Mouse (Mus musculus) thymus, postnatal 10 days (tissue): Measurements from ENCODE around the gene Olfr631.
"Not testable (repeated sequence)": the region's sequence is repeated elsewhere in the genome, so short reads cannot be mapped to it uniquely, and the experiment has no call there.

Experiments used
- DNase-seq, 2 experiments: peaks; one replicate each; pipeline ENCODE4 v3.0.0; 2021; ENCODE audit warnings: low spot score in 2 of 2

Gene Olfr631

DNA sequence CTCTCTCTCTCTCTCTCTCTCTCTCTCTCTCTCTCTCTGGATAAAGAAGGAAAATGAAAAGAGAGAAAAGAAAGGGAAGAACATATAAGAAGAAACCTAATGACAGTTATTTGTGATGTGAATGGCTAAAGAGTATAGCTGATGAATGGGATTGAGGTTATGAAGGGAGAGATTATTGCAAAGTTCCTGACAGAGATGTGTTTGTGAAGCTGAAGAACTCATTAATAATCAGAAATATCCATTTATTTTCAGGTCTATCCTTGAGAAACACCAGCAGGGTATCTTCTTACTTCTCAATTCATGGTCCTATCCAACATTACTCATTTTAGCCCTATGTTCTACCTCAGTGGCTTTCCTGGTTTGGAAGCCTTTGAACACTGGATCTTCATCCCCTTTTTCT lies at the start of gene Olfr631:
Gene Olfr631 (plus strand): TSS at position 301 of the 400 bp plus-strand sequence.
- DNase-seq: no peak

DNA sequence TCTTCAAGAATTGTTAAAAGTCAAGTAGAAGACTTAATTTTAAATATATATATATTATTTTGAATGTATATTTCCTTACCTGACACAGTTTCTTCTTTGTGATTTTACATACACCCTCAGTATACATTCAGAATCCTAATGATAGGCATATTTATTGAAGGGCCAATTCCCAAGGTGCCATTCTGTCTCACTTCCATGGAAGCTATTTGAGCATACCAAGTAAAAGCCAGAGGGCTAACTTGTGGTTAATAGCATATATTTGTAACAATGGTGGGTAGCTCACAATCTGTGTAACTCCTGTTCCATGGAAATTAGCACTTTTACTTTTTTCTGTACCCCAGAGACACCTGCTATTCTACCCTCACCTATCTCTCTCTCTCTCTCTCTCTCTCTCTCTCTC lies 42.5 kb upstream of the Olfr631 start, which contains the start of gene Olfr66:
Gene Olfr66 (minus strand): TSS at position 101 of the 400 bp plus-strand sequence.
- DNase-seq: no peak

DNA sequence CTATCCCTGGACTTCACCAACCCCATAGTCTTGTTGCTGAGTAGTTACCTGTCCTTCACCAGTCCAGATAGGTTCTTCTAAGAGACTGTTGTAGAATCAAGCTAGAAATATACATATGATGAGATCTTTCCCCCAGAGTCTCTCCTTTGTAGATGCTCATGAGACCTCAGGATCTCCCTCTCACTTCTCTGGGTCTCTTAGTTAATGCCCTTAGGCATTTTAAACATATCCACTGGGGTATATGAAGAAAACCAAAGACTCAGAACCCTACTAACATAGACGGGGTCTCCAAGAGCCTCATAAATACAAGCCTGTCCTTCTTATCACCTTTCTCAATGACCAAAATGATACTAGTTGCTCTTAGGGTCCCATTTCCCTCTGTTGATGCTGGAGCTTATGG lies 34.2 kb upstream of the Olfr631 start, which contains the start of gene Olfr64:
Gene Olfr64 (minus strand): TSS at position 101 of the 400 bp plus-strand sequence.
- no peak for DNase-seq

DNA sequence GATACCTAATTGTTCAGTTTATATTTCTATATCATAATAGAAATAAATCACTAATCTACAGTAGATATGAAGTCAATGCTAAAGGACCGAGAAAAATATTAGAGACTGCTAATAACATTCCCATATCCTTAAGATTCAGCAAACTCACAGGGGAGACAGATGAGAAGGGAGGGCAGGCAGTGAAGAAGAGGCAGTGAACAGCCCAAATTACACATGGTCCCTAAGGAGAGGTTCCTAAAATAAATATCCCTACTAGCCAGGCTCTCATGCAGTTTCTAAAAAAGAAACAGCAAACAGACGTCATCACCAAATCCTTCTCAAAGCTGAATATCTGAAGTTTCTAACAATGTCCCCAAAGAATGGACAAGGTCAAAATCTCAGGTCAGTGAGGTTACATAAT lies 25.4 kb upstream of the Olfr631 start, which contains the start of gene Olfr65:
Gene Olfr65 (plus strand): TSS at position 301 of the 400 bp plus-strand sequence.
- no peak for DNase-seq

DNA sequence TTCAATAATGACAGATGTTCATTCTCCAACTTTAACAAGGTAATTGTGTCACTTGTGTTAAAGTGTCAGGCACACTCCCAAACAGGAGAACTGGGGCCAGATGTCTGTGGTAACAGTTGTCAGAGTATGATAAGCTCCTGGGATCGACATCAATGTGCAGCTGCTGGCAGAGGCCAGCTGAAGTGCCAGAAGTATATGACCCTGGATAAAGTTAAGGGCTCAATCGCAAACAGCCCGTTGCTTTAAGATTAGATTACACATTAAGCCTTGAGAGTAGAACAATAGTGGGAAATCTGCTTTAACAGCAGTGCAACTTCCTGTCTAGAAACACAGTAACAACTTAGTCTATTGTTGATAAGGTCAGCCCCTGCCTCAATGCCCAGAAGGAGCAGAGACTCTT lies 18.6 kb upstream of the Olfr631 start:
- no peak for DNase-seq

DNA sequence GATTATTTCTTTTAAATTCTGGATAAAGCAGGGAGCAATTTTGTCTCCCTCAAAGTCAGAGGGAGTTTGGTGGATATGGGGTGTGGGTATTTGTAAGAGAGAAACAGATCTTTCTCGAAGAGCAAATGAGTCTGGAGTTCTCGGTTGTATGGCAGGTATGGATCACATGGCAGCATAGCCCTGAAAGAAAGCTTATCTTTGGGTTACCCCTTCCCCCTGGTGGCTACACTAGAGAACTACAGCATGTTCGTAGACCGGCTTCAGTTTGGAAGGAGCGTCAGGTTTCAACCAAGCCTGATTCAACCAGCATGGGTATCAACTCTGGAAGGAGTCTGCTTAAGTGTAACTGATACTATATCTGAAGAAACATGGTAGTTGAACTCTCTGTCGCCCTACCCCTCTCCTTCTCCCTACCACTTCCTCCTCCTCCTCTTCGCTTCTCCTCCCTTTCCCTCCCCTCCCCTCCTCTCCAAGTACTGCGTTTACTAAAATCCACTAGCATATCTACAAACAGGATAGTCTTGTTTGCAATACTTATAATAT lies 15.6 kb upstream of the Olfr631 start:
- DNase-seq: no peak

DNA sequence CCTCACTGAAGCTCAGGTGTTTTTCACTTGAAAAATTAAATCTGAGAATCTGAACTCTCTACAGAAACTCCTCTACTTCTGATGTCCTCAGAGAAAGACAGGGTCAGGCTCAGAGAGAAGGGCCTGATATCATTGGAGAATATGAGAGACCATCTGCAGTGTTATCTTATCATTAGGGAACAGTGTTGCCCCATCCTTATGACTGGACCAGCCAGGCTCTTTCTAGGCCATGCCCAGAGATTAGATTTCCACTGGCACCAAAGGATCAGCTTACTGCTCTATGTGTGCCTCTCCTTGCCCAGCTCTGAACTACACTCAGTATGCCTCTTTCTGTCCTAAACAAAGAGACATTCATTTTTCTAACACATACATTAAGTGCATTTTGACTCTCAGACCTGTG lies 13.3 kb upstream of the Olfr631 start:
- DNase-seq: no peak

DNA sequence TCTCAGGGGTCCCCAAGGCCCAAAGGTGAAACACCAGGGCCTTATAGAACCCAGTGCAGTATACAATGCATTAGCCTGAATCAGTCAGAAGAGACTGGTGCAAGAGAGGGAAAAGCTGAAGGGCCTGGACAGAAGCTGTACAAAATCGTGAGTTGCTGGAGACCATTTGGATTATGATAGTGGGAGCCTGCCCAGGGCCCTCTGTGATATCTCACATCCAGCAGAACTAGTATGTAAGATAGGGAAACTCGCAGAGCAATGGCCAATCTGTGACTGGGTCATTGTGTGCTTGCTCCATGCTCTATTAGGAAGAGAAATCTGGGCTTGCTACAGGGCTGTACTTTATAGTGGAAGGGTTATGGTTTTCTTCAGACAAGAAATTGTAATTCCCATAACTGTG lies 5.6 kb downstream of the Olfr631 start, which contains the start of gene Olfr632:
Gene Olfr632 (plus strand): TSS at position 84 of the 400 bp plus-strand sequence.
- no peak for DNase-seq

DNA sequence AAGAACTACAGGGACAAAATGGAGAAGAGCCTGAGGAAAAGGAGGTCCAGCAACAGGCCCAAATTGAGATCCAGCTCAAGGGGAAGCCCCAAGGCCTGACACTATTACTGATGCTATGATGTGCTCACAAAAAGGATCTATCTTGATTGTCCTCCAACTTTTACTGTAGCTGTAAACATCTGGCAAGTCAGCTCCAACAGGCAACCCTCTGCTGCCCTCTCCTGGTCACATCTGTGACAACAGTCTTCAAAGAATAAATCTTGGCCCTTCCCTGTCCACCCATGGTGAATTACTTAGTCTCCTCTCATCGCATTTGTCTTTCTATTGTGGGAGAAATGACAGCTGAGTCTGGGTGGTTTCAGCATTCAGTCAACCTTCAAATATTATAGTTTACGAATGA lies 14.1 kb downstream of the Olfr631 start:
- peak in 1 of 2 experiments; percentile 40 for DNase-seq

DNA sequence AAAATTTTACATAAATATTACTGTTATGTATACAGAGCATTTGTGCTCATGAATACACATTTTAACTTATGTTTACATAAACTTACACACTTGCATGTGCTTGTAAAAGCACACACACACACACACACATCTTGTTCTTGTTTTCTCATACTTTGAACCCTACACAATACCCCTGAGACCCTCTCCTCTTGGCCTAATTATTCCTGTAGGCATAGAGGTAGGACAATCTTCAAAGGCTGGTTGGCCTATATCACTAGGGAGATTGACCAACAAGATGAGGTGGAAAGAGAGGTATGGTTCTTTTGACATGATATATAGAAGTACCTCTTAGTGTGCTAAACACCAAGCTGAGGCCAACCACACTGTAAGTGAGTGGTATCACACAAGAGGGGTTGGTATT lies 15.5 kb downstream of the Olfr631 start, which contains the start of gene Olfr633:
Gene Olfr633 (plus strand): TSS at position 301 of the 400 bp plus-strand sequence.
- DNase-seq: no peak

DNA sequence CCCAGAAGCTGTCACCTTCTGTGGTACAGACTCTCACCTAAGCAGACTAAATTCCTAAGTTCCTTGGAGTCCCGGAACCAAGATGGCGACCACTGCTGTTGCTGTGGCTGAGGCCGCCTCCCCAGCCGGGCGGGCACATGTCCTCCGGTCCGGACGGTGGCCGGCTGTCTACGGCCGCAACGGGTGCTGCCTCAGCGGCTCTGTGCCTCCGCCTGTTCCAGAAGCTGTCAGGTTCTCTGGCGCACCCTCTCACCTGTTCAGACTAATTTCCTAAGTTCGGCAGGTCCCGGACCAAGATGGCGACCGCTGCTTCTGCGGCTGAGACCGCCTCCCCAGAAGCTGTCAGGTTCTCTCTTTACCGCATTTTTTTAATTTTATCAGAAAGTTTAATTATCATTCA lies 38.2 kb downstream of the Olfr631 start:
- not testable (repeated sequence) for DNase-seq

DNA sequence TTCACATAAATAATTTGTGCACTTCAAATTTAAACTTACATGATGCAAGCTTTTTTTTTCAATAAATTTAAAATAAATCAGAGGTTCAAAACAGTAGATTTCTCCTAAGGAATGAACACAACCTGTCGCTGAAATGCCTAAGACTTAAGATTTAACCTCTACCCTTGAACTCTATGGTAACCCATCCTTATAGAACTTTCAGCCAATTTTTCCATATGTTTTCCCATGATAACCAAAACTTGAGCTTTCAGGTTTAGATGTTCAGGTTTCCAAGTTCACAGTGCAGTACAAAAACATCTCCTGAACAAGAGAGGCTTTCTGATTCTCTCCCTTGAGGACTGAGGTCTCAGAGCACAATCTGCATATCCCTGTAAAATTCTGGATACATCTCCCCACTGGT lies 42.2 kb downstream of the Olfr631 start, which contains the start of gene Olfr635:
Gene Olfr635 (plus strand): TSS at position 301 of the 400 bp plus-strand sequence.
- DNase-seq: no peak

DNA sequence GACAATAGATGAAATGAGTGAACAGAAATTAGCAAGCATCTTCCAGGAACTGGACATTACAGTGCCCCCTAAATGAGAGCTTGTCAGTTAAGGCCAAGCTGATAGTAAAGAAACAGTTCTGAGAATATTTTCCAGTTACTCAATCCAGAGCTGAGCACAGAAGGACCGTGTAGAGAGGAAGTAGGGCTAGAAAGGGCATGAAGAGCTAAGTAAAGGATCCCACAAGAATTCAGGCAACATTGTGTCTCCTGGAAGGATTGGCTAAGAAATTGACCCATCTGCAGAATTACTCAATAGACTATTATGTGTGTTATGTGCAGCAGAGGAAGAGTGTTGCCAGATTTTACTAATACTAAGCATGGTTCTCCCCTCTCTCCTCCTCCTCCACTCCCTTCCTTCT lies 43.2 kb downstream of the Olfr631 start:
- no peak for DNase-seq
